Mouse (Mus musculus): ENCODE results near the gene Bcl2a1a.
"Not testable (repeated sequence)": the region's sequence is repeated elsewhere in the genome, so short reads cannot be mapped to it uniquely, and the experiment has no call there.

Gene Bcl2a1a

GRCm38 (mm10) chr9:88956670-88957153 is at the start of gene Bcl2a1a:
Gene Bcl2a1a (plus strand): TSS chr9:88956900.
- not testable (repeated sequence) for DNase-seq (ENCODE audit: low read depth, low spot score)

DNA sequence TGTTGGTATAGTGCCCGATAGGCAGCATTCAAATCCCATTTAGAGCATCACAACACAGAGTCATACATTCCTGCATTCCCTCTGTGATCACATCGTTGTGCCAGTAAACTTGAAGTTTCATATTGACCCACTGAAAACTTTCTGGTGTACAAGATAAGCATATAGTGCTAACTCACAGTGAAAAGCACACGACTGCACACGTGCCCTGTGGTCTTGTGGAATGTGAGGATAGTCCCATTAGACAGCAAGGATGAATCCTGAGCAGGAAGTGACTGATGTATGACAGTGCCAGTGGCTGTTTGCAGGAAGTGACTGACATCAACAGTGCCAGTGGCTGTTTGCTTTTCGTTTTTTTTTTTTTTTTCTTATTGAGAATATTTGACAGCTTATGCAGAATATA is 40.1 kb upstream of the Bcl2a1a start:
- DNase-seq (ENCODE audit: low read depth, low spot score): not testable (repeated sequence)

DNA sequence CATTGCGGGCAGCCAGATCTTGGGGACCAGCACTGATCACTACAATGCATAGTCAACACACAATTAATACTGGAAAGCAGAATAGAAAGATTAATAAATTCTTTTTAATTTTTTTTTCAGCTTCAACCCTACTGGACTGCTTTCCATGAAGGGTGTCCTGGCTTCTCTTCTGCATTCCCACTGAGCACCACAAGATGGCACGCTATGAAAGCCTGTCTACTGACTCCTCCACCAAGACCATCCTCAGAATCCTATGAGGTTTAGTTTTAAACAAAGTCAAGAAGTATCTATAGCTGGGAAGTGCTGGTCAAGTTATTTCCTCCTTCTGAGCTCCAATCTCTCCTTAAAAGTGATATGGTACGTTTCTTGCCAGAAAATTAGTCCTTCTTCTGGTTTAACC is 18.4 kb upstream of the Bcl2a1a start:
- DNase-seq (ENCODE audit: low read depth, low spot score): not testable (repeated sequence)

GRCm38 (mm10) chr9:88951466-88951865 is 5.2 kb upstream of the Bcl2a1a start:
- DNase-seq (ENCODE audit: low read depth, low spot score): not testable (repeated sequence)

DNA sequence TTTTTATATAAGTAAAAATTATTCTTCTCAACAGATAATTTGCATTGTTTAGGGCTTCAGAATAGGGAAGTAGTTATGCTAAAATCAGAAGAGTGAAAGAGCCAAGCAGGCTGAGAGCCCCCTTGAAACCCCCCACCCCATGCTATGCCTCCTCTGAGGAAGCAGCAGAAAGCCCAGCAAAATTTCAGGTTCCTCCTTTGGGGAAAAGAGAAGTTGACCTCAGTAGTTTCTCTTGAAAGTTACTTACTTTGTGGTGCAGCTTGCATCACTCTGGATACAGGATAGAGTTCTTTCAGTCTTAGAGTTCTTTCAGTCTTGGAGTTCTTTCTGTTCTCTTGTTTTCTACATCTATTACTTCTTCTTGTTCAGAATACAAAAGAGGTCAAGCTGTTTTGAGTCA is 3.5 kb upstream of the Bcl2a1a start:
- DNase-seq (ENCODE audit: low read depth, low spot score): not testable (repeated sequence)

DNA sequence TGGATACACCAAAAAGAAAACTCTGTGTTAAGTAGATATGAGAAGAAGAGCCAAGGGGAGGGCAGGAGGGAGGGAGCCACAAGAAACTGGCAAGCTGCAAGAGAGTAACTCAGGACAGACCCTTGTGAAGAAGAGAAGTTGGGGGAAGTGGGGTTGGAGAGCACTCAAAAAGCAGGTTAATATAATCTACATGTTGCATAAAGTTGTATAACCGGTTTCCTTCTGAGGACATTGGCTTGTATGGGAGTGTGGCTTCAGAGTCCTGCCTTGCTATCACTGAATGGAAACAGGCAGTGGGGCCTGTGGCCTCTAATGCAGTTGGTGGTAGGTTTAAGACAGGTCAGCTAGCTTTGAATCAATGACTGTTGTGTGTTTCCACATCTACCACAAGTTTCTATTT is 1.5 kb upstream of the Bcl2a1a start:
- not testable (repeated sequence) for DNase-seq (ENCODE audit: low read depth, low spot score)

DNA sequence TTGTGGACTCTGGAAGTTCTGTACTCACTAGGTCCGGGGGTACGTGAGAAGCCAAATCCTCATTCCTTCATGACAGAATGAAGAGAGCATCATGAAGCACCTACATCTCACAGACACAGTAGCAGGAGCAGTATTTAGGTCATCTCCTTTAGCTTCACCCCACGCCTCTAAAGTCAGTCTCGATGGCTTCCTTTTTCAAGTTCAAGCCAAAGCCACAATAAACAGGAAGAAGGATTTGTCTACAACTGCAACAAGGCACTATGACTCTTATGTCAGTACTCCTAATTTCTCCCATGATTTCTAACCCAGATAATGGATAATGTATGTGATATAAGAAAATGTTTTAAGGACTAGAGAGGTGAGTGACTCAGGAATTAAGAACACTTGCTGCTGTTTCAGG is 665 bp upstream of the Bcl2a1a start:
- DNase-seq (ENCODE audit: low read depth, low spot score): not testable (repeated sequence)

DNA sequence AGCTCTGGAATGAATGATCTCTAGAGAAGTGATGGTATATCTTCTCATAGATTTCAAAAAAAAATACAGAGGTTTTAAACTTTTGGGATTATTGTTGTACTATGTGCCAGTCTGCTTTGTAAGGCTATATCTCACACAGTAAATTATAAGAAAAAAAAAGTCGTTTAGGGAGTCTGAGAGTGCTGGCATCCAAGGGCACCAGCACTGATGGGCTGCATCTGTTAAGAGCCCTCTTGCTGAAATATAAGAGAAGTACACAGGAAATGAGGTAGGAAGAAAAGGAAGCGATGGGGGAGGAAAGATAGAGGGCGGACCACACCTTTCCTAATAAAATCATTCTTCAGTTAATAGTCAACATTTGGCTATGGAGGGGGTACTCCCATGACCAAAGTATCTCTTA is 2.2 kb downstream of the Bcl2a1a start:
- no peak for DNase-seq (ENCODE audit: low read depth, low spot score)

DNA sequence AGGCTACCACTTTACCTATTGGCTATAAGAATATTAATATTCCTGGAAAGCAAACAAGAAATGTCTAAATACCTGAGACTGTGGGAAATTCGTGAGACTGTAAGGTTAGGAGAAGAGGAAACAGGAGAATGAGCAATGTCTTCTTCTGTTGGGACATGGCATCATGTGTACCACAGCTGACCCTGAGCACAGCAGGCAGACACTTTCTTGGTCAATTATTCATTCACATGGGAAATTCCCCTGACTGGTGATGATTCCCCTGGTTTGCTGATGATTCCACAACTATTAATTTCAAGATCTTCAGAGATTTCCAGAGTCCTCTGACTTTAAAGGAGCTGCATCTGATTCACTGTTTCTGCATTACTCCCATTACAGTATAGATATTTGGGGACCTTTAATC is 3.3 kb downstream of the Bcl2a1a start:
- not testable (repeated sequence) for DNase-seq (ENCODE audit: low read depth, low spot score)

DNA sequence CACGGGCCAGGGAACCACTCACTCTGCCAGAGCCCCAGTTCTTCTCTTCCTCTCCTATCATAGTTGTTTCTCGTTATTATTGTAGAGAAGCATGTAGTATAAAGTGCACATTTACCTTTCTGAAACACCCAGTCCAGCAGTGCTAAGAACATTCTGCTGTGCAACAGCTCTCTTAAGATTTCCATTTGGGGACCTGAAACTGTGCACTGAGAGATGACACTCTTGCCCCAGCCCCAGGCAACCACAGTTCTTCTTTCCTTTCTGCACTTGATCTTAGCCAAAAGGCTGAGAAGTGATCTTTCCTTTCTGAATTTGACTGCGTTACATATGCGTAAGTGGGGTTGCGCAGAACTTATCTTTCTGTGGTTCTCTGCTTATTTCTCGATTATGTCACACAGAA is 9.8 kb downstream of the Bcl2a1a start:
- DNase-seq (ENCODE audit: low read depth, low spot score): not testable (repeated sequence)

DNA sequence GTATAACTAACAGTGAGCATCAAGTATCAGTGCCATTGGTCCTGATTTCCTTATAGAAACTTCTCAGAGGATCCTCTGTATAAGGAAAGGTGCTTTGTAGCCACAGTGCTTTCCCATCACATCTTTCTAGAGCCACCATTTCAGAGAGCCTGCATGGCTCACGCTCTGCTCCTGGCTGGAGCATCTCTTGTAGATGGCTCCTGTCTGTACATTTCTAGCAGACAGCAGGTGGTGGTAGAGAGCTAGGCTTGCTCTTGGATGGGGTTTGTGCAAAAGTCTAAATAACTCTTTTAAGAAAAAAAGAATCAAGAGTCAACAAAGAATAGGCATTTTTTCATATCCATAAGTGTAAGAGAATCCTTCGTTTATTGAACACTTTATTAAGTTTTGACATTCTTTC is 12.8 kb downstream of the Bcl2a1a start:
- DNase-seq (ENCODE audit: low read depth, low spot score): not testable (repeated sequence)

DNA sequence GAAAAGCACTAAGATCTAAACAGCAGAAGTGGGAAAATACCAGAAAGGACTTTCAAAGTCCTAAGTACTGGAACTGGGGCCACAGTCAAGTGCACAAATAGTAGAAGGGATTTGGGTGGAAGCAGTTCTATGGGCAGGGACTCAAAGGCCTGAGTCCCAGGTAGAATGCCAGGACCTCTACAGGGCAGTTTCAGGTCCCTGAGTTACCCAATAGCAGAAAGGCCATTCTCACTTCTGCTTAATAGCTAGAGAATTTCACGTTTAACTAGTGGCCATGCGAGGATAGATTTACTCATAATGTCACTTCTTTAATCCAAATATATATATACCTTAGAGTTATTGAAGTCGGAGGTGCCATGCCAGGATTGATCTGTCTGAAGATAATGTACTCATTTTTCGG is 20.2 kb downstream of the Bcl2a1a start:
- not testable (repeated sequence) for DNase-seq (ENCODE audit: low read depth, low spot score)

- DNase-seq (ENCODE audit: low read depth, low spot score): not testable (repeated sequence)
Measured at GRCm38 (mm10) chr9:88979781-88980180, 23.1 kb downstream of the Bcl2a1a start.

DNA sequence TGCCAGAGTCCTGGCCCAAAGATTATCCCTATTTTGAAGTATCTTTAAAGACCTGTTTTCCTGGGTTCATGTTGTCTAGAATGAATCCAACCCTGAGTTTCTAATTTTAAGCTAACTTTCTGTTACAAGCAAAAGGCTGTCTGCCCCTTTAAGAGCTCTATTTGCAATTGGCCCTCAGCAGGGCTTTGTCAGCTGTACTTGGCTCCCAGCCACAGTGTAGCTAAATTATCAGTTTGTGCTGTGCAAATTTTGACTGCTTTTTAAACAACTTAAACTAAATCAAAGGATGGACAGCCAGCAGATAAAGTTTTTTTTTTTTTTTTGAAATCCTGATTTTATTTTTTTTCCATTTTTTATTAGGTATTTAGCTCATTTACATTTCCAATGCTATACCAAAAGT is 44.8 kb downstream of the Bcl2a1a start:
- DNase-seq (ENCODE audit: low read depth, low spot score): not testable (repeated sequence)
